Comparison of ENCODE assay signal across 23 mouse cellular contexts in the genomic region with DNA sequence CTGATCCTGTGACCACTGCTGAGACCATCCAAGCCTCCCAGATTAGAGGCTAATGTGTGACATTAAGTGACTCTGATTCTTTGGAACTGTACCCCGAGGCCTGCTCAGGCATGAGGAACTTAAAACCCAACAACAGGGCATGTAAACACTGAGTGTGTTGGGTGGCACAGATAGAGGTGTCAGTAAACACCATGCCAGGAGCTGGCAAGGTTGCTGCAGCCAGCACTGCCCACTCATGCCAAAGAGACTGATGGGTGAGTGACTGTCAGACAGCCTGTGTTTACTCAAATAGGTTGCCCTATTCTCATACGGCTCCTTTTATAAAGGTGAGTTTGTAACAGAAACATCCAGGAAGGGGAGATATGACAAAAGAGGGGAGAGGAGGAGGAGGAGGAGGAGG. TPM values are rescaled to one million over a fixed set of nuclear protein-coding genes. Genes with fewer than 3 reads are reported as not detected.
DNase-seq lines count a peak whose midpoint lies in the region; ATAC-seq lines count a peak whose summit lies in the region.
"Had no signal": no experiment of that assay in that cellular context is flagged by ENCODE, and none has a peak within 500 bp of the region (broad histone marks: within the 10 kb centered on the region; RNA-seq: fewer than 3 reads in every experiment).

No protein-coding gene starts in this region.

- peak; percentile 66 for DNase-seq in gastrocnemius, adult 18-20 months (ENCODE audit: low spot score)
- no peak for DNase-seq in gastrocnemius, postnatal 4 days (ENCODE audit: low spot score in 2 of 2)
- peak; percentile 89 for DNase-seq in heart, adult 11 months
- DNase-seq in heart, postnatal 4 days: no peak
- DNase-seq: adrenal gland, postnatal 10 days; adrenal gland, postnatal 36 days; B cell, adult 2 months; cerebellum, adult 18-20 months; cerebellum, adult 9-10 months; cerebellum, postnatal 14 days; heart, adult 2 months; heart, postnatal 14 days; kidney, adult 18-20 months had no signal

- no peaks in the 10 kb centered on the region for H3K27me3 ChIP-seq in megakaryocyte, embryonic 14.5 days (replicated peaks)
- H3K27me3 ChIP-seq: hindbrain, embryonic 12.5 days; hindbrain, embryonic 15.5 days; Patski had no signal

- H3K36me3 ChIP-seq in megakaryocyte, embryonic 14.5 days (replicated peaks; ENCODE audit: low read length): peaks cover 67% of the 10 kb centered on the region
- H3K36me3 ChIP-seq: heart, embryonic 10.5 days; heart, embryonic 13.5 days; hindbrain, embryonic 12.5 days; hindbrain, embryonic 15.5 days had no signal

- H3K4me1 ChIP-seq in megakaryocyte, embryonic 14.5 days: peaks cover 98% of the 10 kb centered on the region

- ATAC-seq in megakaryocyte, adult 5-6 weeks (ENCODE audit: poor library complexity, severe bottlenecking): no peak
- ATAC-seq: forebrain, embryonic 14.5 days; Patski had no signal

- H3K9me3 ChIP-seq in megakaryocyte, embryonic 14.5 days: no peaks in the 10 kb centered on the region
- H3K9me3 ChIP-seq: forebrain, embryonic 10.5 days; G1E; heart, embryonic 10.5 days; heart, embryonic 13.5 days; hindbrain, embryonic 12.5 days; hindbrain, embryonic 15.5 days had no signal

- peak overlapping the region; percentile 62 for H3K4me3 ChIP-seq in megakaryocyte, embryonic 14.5 days (replicated peaks)
- H3K4me3 ChIP-seq: forebrain, embryonic 10.5 days; heart, adult 2 months; heart, embryonic 10.5 days; heart, embryonic 13.5 days; hindbrain, embryonic 12.5 days; hindbrain, embryonic 15.5 days had no signal

RNA-seq across cellular contexts. Expression of gene Ston2, which starts 19.3 kb away (rescaled TPM):
- 10 to 100 TPM; 69.6 to 75.4 TPM for total RNA-seq in gastrocnemius, adult 18-20 months (2021)
- 10 to 100 TPM; 56.7 to 69.9 TPM for total RNA-seq in gastrocnemius, postnatal 4 days (2021)
- total RNA-seq in heart, postnatal 4 days (2021): 1 to 10 TPM; 5.2 to 5.4 TPM
- polyA plus RNA-seq in megakaryocyte, embryonic 14.5 days (2012; ENCODE audit: insufficient read depth, low replicate concordance): 77.2 and 85.3 TPM in 2 replicates
- total RNA-seq in megakaryocyte, adult 5-6 weeks (2015): 3.9 and 6.2 TPM in 2 replicates
- 2.5 and 4.6 TPM in 2 replicates for total RNA-seq in megakaryocyte, adult 5-6 weeks (2017)

Comparison
In these comparisons a context has a peak if more than half of its experiments do, and no peak if none do; other contexts are left out.
1. DNase-seq: peak in gastrocnemius, adult 18-20 months (single experiment) and heart, adult 11 months (single experiment); none in gastrocnemius, postnatal 4 days (0 of 2) and heart, postnatal 4 days (single experiment).
2. RNA of gene Ston2, which starts 19.3 kb away (total RNA-seq): 69.6 to 75.4 TPM in gastrocnemius, adult 18-20 months and 56.7 to 69.9 TPM in gastrocnemius, postnatal 4 days; 5.2 to 5.4 TPM in heart, postnatal 4 days and 2.5 to 6.2 TPM in megakaryocyte, adult 5-6 weeks; every median in the first group is over 4 times any median in the second.